In genomic region chr9:77252134-77252533, GRCm38 (mm10) we compare ENCODE assay signal across 14 mouse cellular contexts.
DNase-seq lines count a peak whose midpoint lies in the region; ATAC-seq and TF ChIP-seq lines count a peak whose summit lies in the region.
"Had no signal": no experiment of that assay in that cellular context is flagged by ENCODE, and none has a peak within 500 bp of the region (broad histone marks: within the 10 kb centered on the region; RNA-seq: fewer than 3 reads in every experiment).

No protein-coding gene starts in this region.

- DNase-seq in gastrocnemius, postnatal 25 days: peak; percentile 35
- no peak for DNase-seq in gastrocnemius, postnatal 14 days
- DNase-seq in brain, embryonic 14.5 days (ENCODE audit: low read depth): peak; percentile 67
- peak; percentile 54 to 77 for DNase-seq in left cerebral cortex, postnatal 14 days (ENCODE audit: low spot score in 2 of 2)
- DNase-seq in B cell, adult 2 months: no peak
- no peak for DNase-seq in thymus, postnatal 25 days
- DNase-seq in thymus, postnatal 4 days: no peak
- DNase-seq: cerebellum, postnatal 36 days; kidney, postnatal 14 days; lung, postnatal 4 days had no signal

- no peak for TF ChIP-seq CTCF in brain, embryonic 14.5 days (IDR thresholded peaks at IDR 0.05; ENCODE audit: borderline replicate concordance, extremely low read depth, insufficient read depth, insufficient read length)

- intact Hi-C loops in gastrocnemius, postnatal 14 days (cut with DNase I; ENCODE audit: low total_unique reads): no loop called here
- intact Hi-C loops in left cerebral cortex, postnatal 14 days (cut with DNase I): no loop called here

- peak; percentile 63 for ATAC-seq in frontal cortex, adult (ENCODE audit: low TSS enrichment)
- ATAC-seq: CD4-positive, CD25-positive, alpha-beta regulatory T cell, adult 4 months; intestine, embryonic 16.5 days; midbrain, embryonic 13.5 days had no signal

- TF ChIP-seq POLR2A in brain, embryonic 14.5 days (IDR thresholded peaks at IDR 0.05; ENCODE audit: borderline replicate concordance, extremely low read depth, insufficient read depth, insufficient read length, poor library complexity, severe bottlenecking): no peak

Comparison
In these comparisons a context has a peak if more than half of its experiments do, and no peak if none do; other contexts are left out.
1. DNase-seq: peak in gastrocnemius, postnatal 25 days (single experiment), brain, embryonic 14.5 days (single experiment) and left cerebral cortex, postnatal 14 days (2 of 2); none in gastrocnemius, postnatal 14 days (single experiment), B cell, adult 2 months (0 of 2), thymus, postnatal 25 days (single experiment) and thymus, postnatal 4 days (single experiment).